Mouse (Mus musculus) spleen, adult 2 months (tissue): ENCODE results near the gene Drd5. TPM values are rescaled to one million over a fixed set of nuclear protein-coding genes. Genes with fewer than 3 reads are reported as not detected.

ENCODE experiments used
- DNase-seq, 2 experiments: peaks; one replicate each; pipeline versions ENCODE4 v3.0.0 to v3.0.0-alpha.2; 2012 to 2021; ENCODE audit warnings: low spot score in 2 of 2, low read depth in 1 of 2
- H3K27ac ChIP-seq: fragments of 200-500 bp; 2 replicates; pipeline ENCODE4 v1.5.1; 2012; ENCODE audit warnings: low read length, inconsistent platforms; ENCODE audit not compliant: insufficient read depth
- H3K27me3 ChIP-seq: fragments of 200-500 bp; 2 replicates; pipeline ENCODE4 v1.6.1; 2012; ENCODE audit warnings: mild to moderate bottlenecking, moderate library complexity, low read length, inconsistent platforms; ENCODE audit not compliant: control insufficient read depth, insufficient read depth
- H3K36me3 ChIP-seq: fragments of 200-500 bp; 2 replicates; pipeline ENCODE4 v1.6.1; 2012; ENCODE audit warnings: mild to moderate bottlenecking, low read length, inconsistent platforms; ENCODE audit not compliant: control insufficient read depth, insufficient read depth
- H3K4me1 ChIP-seq: fragments of 200-500 bp; 2 replicates; pipeline ENCODE4 v1.6.1; 2011; ENCODE audit warnings: inconsistent platforms; ENCODE audit not compliant: control insufficient read depth, insufficient read depth, insufficient read length
- H3K4me3 ChIP-seq: fragments of 200-500 bp; 2 replicates; pipeline ENCODE4 v1.5.1; 2011; ENCODE audit warnings: mild to moderate bottlenecking, inconsistent platforms; ENCODE audit not compliant: insufficient read depth, insufficient read length; ENCODE audit errors: extremely low read depth
- CTCF ChIP-seq: fragments of 200-500 bp; IDR thresholded peaks from 2 replicates; pipeline ENCODE4 v1.5.1; 2011; ENCODE audit warnings: mild to moderate bottlenecking, inconsistent platforms; ENCODE audit not compliant: insufficient read depth, insufficient read length, insufficient replicate concordance; ENCODE audit errors: extremely low read depth
- POLR2A ChIP-seq: fragments of 200-500 bp; IDR thresholded peaks from 2 replicates; pipeline ENCODE4 v1.6.1; 2011; ENCODE audit warnings: low read depth, low read length, inconsistent platforms
- WGBS: fragments of 180-500 bp; shearing (Covaris S2); methylation state at CpG from one replicate; pipeline ENCODE4 v1.1.7; 2018; 5-methylcytosine and 5-hydroxymethylcytosine counted together
- polyA plus RNA-seq: library from polyadenylated mRNA; depleted of rRNA; stranded (reverse); fragments of >200 nt; gene quantifications from 2 replicates; pipeline ENCODE4 v1.2.3, GENCODE M21; 2012; rRNA removed

The Drd5 gene
- polyA plus RNA-seq, 1 experiment = 0.98 TPM

DNA sequence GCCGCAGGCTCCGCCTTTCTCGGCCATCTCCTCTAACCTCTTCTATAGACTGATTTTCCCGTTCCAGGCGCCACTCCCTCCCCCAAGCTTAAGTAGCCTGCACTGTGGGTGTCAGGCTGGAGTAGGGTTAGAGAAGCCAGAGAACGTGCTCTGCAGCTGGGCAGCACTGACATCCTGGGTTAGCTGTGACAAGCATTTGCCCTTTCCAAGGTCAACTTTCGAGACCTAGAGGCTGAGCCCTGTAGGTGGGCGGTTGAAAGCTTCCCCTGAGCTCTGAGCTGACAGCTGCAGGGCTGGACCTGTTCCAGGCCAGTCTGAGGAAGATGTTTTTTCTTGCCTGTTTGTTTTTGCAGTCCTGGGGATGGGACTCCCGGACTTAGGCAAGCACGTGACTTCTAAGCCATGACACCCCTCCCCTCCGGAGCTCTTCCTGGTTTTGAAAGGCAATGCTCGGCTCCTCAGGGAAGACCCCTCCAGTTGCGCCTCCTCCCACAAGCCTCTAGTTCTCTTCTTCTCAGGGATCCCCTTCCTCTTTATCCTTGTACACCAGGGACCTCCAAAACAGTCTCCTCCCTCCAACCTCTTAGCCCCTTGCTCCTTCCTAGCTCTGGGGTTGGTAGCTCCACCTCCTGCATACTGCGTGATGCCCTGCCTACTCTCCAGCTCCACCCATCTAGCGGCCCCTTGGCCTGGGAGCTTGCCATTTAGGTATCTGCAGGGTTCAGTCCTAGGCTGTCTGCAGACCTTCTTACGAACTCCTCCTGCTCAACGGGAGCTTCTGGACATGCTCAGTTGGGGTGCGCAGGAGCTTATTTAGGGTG lies 47.7 kb downstream of the Drd5 start:
- 35% methylated on average over 18 of the region's 18 CpGs for WGBS
- Histone ChIP-seq H3K27me3 (no peaks in the 10 kb centered on the region), H3K36me3 (no peaks in the 10 kb centered on the region), H3K4me1 (no peaks in the 10 kb centered on the region), H3K27ac (no peak overlapping the region), H3K4me3 (peak overlapping the region; percentile 21; the same call in 1 of the 2 replicates)
- no peak for DNase-seq
- TF ChIP-seq POLR2A (no peak), CTCF (no peak)

DNA sequence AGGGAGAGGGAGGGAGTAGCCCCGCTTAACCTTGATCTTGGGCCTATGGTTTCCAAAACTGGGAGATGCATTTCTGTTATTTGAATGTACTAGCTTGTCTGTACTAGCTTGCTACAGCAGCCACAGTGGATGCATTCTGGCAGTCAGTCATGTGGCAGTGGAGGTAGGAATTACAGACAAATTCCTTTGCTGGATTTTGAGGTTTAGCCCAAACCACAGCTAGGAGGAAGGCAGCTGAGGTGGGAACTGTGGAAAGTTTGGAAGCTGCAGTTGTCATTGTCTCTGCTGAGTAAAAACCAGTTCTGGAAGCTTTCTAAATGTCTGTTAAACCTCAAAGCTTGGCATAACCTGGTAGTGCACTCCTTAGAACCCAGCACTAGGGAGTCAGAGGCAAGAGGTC lies 52.1 kb downstream of the Drd5 start:
- no peak for TF ChIP-seq CTCF
- TF ChIP-seq POLR2A = no peak
- WGBS = 75% methylated on average over 1 of the region's 1 CpGs
- no peak overlapping the region for H3K4me3 ChIP-seq

More for the DNA sequence above, 52.1 kb downstream of the Drd5 start:
- Histone ChIP-seq H3K27me3 (no peaks in the 10 kb centered on the region), H3K4me1 (no peaks in the 10 kb centered on the region), H3K36me3 (no peaks in the 10 kb centered on the region), H3K27ac (no peak overlapping the region)
- no peak for DNase-seq

Other genes with a start within 250 kb of the Drd5 start
- 2.8 and 4.3 TPM in 2 replicates for gene Nsg1, start 159.5 kb upstream of the Drd5 start, polyA plus RNA-seq
- gene Zbtb49, start 98.9 kb upstream of the Drd5 start, polyA plus RNA-seq = 17.2 and 21.1 TPM in 2 replicates
- 3.1 and 3.9 TPM in 2 replicates for gene Lyar, start 98.9 kb upstream of the Drd5 start, polyA plus RNA-seq
- gene Tmem128, start 59.2 kb upstream of the Drd5 start, polyA plus RNA-seq = 21.4 and 21.7 TPM in 2 replicates
- gene Otop1, start 43.4 kb upstream of the Drd5 start, polyA plus RNA-seq = 0.02 and 0.04 TPM in 2 replicates
- gene Slc2a9, start 183.8 kb downstream of the Drd5 start, polyA plus RNA-seq = 3.2 and 3.3 TPM in 2 replicates
- 172 and 188 TPM in 2 replicates for gene Wdr1, start 243.9 kb downstream of the Drd5 start, polyA plus RNA-seq